Mouse (Mus musculus) bone marrow macrophage, adult 2 months (primary cell): Measurements from ENCODE around the gene Sp9.

Source experiments
- CTCF ChIP-seq: IDR thresholded peaks from 2 replicates; pipeline ENCODE4 v1.5.1; 2012; ENCODE audit warnings: low read depth, mild to moderate bottlenecking, low read length, moderate library complexity
- POLR2A ChIP-seq: IDR thresholded peaks from 2 replicates; pipeline ENCODE4 v1.6.1; 2012; ENCODE audit warnings: mild to moderate bottlenecking, low read depth, low read length, borderline replicate concordance

DNA sequence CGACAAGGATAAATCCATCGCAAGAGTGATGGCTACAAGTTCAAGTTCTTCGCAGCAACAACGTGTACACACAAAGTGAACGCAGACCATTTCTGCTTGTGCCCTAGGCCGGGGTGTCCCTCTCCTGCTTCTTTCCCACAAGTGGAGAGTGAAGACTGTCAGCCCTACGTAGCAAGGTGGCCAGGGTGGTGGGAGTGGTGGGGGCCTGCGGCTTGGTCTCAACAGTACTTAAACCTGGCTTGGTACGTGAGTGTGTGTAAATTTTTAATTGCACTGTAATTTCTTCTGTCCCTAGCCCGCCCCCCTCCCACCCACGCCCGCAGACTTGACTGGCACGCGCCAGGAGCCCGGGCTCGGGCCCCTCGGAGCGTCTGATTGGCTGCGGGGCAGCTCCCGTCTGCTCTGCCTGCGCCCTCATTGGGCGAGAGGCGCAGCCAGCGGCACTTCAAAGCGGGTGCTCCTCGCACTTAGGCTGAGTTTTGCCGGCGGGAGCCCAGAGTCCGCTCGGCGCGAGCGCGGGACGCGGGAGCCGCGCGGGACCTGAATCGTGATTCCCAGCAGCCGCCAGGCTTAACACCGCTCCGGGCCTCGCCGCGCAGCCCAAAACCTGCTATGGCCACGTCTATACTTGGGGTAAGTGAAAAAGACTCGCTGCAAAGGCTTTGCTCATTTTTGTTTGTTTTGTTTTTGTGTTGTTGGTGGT is at the start of gene Sp9:
- TF ChIP-seq CTCF (no peak), POLR2A (no peak)
